Mouse (Mus musculus) thymus, postnatal 10 days (tissue): ENCODE results near the gene Dxo.
A peak's percentile ranks its signal among the peaks of the same experiment; 100 is the strongest.

Source experiments
- DNase-seq, 2 experiments: peaks; one replicate each; pipeline ENCODE4 v3.0.0; 2021; ENCODE audit warnings: low spot score in 2 of 2

Gene Dxo

GRCm38 (mm10) chr17:34836155-34836855 lies 514 bp upstream of the Dxo start:
- DNase-seq, result no peak

DNA sequence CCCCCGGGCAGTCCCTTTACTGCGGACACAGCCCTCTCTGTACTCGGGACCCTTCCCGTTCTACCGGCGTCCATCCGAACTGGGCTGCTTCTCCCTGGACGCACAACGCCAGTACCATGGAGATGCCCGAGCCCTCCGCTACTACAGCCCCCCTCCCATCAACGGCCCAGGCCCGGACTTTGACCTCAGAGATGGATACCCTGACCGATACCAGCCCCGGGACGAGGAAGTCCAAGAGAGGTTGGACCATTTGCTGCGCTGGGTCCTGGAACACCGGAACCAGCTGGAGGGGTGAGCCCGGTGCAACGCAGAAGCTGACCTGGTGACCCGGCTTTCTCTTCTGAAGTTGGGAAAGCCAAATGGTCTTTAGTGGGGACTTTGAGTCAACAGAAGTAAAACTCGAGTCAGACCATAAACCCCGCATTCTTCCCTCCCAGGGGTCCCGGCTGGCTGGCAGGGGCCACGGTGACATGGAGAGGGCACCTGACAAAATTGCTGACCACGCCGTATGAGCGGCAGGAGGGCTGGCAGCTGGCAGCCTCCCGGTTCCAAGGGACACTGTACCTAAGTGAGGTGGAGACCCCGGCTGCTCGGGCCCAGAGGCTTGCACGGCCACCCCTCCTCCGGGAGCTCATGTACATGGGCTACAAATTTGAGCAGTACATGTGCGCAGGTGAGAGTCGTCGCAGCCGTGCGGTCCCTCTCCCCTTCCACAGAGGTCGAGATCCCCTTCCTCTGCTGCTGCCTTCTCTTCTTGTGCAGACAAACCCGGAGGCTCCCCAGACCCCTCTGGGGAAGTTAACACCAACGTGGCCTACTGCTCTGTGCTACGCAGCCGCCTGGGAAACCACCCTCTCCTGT lies 875 bp downstream of the Dxo start:
- peak in 1 of 2 experiments; percentile 34 for DNase-seq

DNA sequence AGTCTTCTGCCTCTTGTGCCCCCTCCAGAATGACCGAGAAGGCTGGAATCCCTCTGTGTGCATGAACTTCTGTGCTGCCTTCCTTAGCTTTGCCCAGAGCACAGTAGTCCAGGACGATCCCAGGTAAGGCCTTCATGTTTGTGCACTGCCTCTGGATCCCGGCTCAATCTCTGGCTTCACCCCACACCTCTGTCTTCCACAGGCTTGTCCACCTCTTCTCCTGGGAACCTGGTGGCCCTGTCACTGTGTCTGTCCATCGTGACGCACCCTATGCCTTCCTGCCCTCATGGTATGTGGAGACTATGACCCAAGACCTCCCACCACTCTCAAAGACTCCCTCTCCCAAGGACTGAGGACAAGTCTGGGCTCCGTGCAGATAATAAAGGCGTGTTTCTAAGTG lies 2.0 kb downstream of the Dxo start:
- no peak for DNase-seq

DNA sequence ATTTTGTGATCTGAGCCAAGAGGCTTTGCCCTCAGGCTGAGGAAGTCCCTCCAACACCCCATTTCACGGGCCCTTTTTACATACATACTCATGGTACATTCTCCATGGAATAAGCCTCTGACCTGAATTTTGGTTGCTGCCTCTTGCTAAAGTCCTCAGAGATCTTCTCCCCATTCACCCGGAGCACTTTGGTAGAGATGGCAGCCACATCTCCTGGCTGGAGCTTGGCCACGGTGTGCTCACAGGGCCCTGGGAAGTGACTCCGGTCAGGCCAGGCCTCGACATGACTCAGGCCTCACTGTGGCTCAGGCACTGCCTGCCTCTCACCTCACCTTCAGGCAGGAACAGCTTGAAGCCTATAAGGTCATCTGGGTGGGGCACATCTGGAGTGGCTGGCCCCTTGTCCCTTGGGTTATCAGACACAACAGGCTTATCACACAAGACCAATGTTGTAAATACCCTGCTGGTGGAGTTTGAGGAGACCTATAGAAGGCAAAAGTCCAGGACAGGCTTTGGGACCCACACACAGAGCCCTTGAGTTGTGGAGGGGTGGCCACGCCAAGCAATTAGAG lies 4.0 kb downstream of the Dxo start:
- DNase-seq, result no peak

GRCm38 (mm10) chr17:34844884-34845283 lies 8.1 kb downstream of the Dxo start:
- no peak for DNase-seq

- no peak for DNase-seq
Observed at GRCm38 (mm10) chr17:34847192-34847591, 10.4 kb downstream of the Dxo start.

DNA sequence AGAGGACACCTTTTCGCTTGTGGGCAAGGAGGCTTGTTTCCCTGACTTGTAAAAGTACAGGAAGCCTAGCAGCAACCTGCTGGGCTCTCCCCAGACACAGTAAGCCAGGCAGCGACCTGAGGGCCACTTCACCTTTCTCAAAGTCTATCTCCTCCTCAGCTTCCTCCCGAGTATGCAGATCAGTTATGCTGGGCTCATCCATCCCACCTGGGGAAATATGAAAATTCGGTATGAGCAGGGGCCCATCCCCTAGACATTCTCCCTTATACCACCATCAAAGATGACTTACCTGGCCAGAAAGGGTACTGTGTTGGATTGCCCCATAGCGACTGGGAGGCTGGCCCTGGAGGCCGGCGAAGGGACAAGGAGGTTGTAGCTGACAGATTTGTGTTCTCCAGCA lies 10.8 kb downstream of the Dxo start:
- no peak for DNase-seq

- peak; percentile 97 to 98 for DNase-seq
Observed at GRCm38 (mm10) chr17:34849722-34850516, 13.1 kb downstream of the Dxo start, which contains the start of the genes Skiv2l and Nelfe. Gene Skiv2l (minus strand): TSS chr17:34850210. Gene Nelfe (plus strand): TSS chr17:34850391.

DNA sequence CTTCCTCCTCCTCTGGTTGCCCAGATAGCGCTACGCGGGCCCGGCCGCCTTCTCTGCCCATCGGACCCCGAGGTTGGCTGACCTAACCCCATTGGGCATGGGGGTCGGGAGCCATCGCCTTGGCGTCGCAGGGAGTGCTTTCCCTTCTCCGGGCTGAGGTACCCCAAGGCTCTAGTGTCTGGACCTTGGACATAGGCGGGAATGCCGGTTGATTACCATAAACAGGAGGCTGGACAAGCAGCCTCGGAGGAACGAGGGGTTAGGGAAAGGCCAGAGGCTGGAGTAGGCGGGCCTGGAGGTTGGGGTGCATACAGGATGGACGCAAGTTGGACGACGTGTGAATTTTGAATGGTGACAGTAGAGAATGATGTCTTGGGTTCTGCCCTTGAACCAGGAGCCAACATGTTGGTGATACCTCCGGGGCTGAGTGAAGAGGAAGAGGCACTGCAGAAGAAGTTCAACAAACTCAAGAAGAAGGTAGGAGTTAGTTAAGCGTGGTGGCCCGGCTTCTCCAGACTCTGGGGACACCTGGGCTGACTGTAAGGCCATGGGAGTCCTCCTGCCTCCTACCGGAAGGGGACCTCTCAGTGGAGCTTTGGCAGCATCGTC lies 13.8 kb downstream of the Dxo start:
- DNase-seq, result no peak

DNA sequence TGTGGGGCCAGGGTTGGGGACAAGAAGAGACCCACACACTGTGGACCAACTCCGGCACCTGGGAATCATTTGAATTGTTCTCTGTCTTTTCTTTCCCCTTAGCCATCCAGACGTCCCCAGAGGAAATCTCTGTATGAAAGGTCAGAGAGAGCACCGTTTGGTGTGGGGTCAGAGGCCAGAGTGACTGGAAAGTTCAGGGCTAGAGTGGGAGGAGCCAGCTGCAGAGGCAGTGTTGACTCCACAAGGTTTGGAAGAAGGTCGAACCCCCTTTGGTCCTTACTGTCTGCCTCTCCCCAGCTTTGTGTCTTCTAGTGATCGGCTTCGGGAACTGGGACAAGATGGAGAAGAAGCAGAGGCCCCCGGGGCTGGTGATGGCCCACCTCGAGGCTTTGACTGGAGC lies 16.7 kb downstream of the Dxo start:
- no peak for DNase-seq

- DNase-seq, result no peak
Observed at GRCm38 (mm10) chr17:34854761-34855160, 17.9 kb downstream of the Dxo start.

GRCm38 (mm10) chr17:34855825-34856224 lies 19.0 kb downstream of the Dxo start:
- peak in 1 of 2 experiments; percentile 48 for DNase-seq

DNA sequence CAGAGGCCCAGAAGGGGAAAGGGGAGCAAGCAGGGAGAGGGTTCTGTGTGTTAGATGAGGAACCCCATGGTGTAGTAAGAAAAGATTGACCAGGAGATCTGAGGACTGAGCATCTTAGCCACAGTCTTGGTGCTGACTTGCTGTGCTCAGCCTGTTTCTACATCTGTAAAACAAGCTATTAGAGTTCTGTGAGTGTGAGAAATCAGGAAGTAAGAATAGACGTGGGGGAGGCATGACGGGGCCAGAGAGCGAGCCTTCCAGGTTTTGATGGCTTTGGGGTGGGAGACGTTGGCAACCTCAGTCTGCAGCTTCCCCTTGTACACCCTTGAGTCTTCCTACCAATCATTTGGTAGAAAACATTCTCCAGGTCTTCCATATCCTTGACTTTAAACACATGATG lies 21.9 kb downstream of the Dxo start:
- no peak for DNase-seq

GRCm38 (mm10) chr17:34860514-34860913 lies 23.7 kb downstream of the Dxo start:
- no peak for DNase-seq

GRCm38 (mm10) chr17:34861704-34862415 lies 25.0 kb downstream of the Dxo start:
- no peak for DNase-seq

- no peak for DNase-seq
Observed at GRCm38 (mm10) chr17:34862416-34863081, 25.7 kb downstream of the Dxo start, which contains the start of gene Cfb. Gene Cfb (minus strand): TSS chr17:34862518.

DNA sequence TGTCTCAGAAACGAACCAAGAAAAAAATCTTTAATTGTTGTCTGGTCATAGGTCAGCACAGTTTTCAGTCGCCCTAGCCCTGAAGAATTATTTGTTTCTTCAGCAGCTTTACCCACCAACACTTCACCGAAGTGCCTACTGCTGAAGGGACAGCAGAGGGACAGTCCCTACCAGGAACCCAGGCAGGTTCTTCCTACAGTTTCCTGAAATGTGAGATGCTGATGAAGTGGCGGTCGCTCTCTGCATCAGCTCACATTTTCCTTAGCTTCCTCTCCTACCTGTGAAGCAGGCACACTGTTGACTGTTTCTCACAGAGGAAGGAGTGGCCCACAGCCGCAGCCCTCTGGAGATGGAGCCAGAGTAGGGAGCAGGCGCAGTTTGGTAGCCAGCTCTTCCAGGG lies 29.2 kb downstream of the Dxo start:
- no peak for DNase-seq

DNA sequence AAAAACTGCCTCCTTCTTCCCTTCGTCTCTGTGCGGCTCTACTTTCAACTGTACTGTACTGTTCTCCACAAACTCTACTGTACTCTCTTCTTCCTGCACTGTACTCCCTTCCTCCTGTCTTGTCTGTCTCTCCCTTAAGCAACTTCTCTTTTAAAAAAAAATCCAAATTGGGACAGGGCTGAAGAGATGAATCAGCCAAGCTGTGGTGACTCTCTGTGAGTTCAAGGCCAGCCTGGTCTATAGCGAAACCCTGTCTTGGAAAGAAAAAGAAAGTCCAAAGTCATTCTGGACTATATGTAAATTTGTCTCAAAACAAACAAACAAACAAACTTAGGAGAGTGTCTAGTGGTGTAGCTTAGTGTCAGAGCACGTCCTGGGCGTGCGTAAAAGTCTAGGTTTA lies 37.5 kb downstream of the Dxo start:
- DNase-seq, result no peak

DNA sequence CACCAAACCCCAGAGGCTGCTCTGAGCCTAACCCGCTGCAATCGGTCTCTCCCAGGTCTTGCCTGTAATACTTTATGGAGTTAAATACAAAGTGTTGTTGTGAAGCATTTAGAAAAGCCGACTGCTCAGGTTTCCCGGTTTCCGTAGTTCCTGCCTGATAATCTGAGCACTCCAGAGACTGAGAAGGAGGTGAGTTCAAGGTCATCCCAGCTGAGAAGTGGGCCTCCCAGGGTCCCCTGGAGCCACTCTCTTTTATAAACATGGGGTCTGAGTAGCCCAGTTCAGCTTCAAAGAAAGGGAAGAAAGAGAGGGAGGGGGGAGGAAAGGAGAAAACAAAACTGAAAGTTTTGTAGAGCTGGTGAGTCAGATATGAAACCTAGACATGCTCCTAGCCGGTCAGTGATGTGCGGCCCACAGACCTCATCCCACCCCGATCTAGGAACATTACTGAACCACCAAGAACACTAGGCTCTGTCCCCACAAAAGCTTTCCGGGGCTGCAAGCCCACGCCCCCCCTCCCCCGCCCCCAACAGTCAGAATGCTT lies 42.6 kb downstream of the Dxo start, which contains the start of gene Zbtb12:
Zbtb12 (plus strand) TSS at position 148 of the 544 bp plus-strand sequence.
- DNase-seq, result no peak

DNA sequence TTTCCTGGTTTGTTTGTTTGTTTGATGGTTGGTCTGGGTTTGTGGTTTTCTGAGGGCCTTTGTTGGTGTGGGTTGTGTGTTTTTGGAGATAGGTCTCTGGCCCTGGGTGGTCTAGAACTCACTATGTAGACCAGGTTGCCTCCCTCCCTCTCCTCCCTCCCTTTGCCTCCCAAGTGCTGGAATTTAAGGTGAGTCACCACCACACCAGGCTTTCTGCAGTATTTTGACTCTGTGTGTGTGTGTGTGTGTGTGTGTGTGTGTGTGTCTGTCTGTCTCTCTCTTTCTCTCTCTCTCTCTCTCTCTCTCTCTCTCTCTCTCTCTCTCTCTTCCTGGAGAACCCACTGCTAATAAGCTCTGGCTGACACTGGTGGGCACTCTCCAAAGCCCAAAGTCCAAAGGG lies 44.3 kb downstream of the Dxo start:
- DNase-seq, result no peak
